Mouse (Mus musculus) stomach, postnatal 0 days (tissue): ENCODE measurements around the gene Hace1. TPM values are rescaled to one million over a fixed set of nuclear protein-coding genes. Genes with fewer than 3 reads are reported as not detected.

Source experiments
- ATAC-seq: fragments of 200-750 bp; cut with Nextera tagmentation; 2 replicates; pipeline ENCODE4 v1.8.0; 2017; ENCODE audit not compliant: low FRiP score, low TSS enrichment
- DNase-seq: peaks from one replicate; pipeline ENCODE4 v3.0.0-alpha.2; 2016; ENCODE audit warnings: low spot score
- H3K27ac ChIP-seq: fragments of 300-500 bp; sonication (generic); replicated peaks from 2 replicates; pipeline ENCODE4 v1.5.1; 2014; ENCODE audit warnings: mild to moderate bottlenecking, control low read depth
- H3K27me3 ChIP-seq: fragments of 300-500 bp; sonication (generic); 2 replicates; pipeline ENCODE4 v1.6.1; 2014; ENCODE audit warnings: low read length; ENCODE audit not compliant: control insufficient read depth, insufficient read depth
- H3K36me3 ChIP-seq: fragments of 300-500 bp; sonication (generic); 2 replicates; pipeline ENCODE4 v1.6.1; 2014; ENCODE audit warnings: low read length, mixed read lengths; ENCODE audit not compliant: control insufficient read depth, insufficient read depth
- H3K4me1 ChIP-seq: fragments of 300-500 bp; sonication (generic); replicated peaks from 2 replicates; pipeline ENCODE4 v1.6.1; 2014; ENCODE audit warnings: antibody characterized with exemption; ENCODE audit not compliant: control insufficient read depth, insufficient read depth
- H3K4me2 ChIP-seq: fragments of 300-500 bp; sonication (generic); replicated peaks from 2 replicates; pipeline ENCODE4 v1.6.1; 2014; ENCODE audit warnings: low read depth, mild to moderate bottlenecking, control low read depth, moderate library complexity
- H3K4me3 ChIP-seq: fragments of 300-500 bp; sonication (generic); 2 replicates; pipeline ENCODE4 v1.5.1; 2014; ENCODE audit warnings: low read depth, low read length, control low read depth
- H3K9ac ChIP-seq: fragments of 300-500 bp; sonication (generic); 2 replicates; pipeline ENCODE4 v1.6.1; 2014; ENCODE audit warnings: mild to moderate bottlenecking, low read length, control low read depth, mixed read lengths
- H3K9me3 ChIP-seq: fragments of 300-500 bp; sonication (generic); 2 replicates; pipeline ENCODE4 v1.6.1; 2016; ENCODE audit warnings: low read length; ENCODE audit not compliant: control insufficient read depth
- CTCF ChIP-seq: IDR thresholded peaks from 2 replicates; pipeline ENCODE4 v1.5.1; 2016; ENCODE audit warnings: antibody characterized with exemption, low read depth, mild to moderate bottlenecking, moderate library complexity
- EP300 ChIP-seq: optimal IDR thresholded peaks from 2 replicates; pipeline ENCODE3; 2016; ENCODE audit warnings: antibody characterized with exemption
- WGBS: fragments of 180-500 bp; shearing (Covaris S2); extraction: QIAGEN DNeasy Blood & Tissue Kit; methylation state at CpG from one replicate; pipeline ENCODE4 v1.1.7; 2014; 5-methylcytosine and 5-hydroxymethylcytosine counted together
- polyA plus RNA-seq: library from polyadenylated mRNA; unstranded; fragments of >200 nt; fragmentation: Nextera tagmentation; extraction: Ambion mirVana; gene quantifications from 2 replicates; pipeline ENCODE4 v1.2.1, GENCODE M21; 2015

The Hace1 gene
- polyA plus RNA-seq, 1 experiment from 2014 or later, result 13.7 TPM

DNA sequence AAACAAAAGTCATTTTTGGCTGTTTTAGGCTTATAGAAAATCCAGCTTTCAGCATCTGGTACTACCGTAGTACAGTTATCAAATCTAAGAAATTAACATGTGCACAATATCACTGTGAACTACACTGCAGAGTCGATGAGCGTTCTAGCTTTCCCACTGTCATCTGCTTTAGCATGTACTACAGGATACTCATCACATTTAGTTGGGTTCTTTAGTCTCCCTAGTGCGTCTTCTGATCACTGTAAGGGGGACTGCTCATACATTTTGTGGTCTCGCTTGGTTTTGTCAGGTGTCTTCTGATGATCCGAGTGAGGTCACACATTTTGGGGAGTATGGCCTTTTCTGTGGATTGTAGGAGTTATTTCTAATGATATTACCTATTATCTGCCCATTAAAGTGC is 6.2 kb downstream of the Hace1 start:
- Histone ChIP-seq H3K9me3 (no peaks in the 10 kb centered on the region), H3K4me2 (no peak overlapping the region), H3K27me3 (no peaks in the 10 kb centered on the region), H3K36me3 (no peaks in the 10 kb centered on the region), H3K4me1 (no peaks in the 10 kb centered on the region), H3K4me3 (no peak overlapping the region), H3K9ac (no peak overlapping the region), H3K27ac (no peak overlapping the region)
- ATAC-seq (no peak), DNase-seq (no peak)
- TF ChIP-seq EP300 (no peak), CTCF (no peak)
- whole genome bisulfite sequencing, result 86% methylated on average over 6 of the region's 6 CpGs

DNA sequence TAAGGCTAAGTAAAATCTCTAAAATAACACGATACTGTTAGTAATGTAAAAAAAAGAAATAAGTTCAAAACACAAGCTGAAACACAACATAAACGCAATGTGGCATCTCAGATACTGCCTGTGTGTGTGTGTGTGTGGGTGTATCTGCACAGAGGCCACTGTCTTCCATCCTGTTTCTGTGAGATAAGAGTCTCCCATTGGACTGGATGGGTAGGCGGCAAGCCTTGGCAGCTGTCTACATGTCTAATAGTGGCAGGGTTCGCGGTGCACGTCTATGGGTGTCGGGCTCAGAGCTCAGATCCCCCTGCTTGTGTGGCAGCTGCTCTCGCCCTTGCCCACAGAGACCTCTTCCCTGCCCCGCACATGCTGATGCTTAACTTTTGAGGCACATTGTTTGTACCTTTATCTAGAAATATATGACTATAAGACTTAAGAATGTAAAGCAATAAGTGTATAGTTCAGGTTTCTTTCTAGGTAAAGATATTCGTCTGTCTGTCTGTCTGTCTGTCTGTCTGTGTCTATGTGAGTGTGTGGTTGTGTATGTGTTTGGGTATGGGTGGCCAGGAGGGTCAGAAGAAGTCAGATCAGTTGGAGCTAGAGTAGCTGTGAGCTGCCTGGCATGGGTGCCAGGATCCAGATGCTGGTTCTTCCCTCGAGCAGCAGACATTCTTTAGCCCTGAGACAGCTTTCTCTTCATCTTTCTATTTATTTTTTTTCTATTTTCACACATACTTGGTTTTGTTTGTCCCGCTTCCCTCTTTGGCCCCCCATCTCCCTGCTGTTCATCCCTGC is 6.9 kb downstream of the Hace1 start:
- 89% methylated on average over 12 of the region's 12 CpGs for WGBS
- H3K9me3 ChIP-seq, result no peaks in the 10 kb centered on the region
- no peaks in the 10 kb centered on the region for H3K36me3 ChIP-seq
- no peak overlapping the region for H3K27ac ChIP-seq
- no peak overlapping the region for H3K4me3 ChIP-seq
- H3K9ac ChIP-seq, result no peak overlapping the region
- DNase-seq (no peak), ATAC-seq (no peak)
- TF ChIP-seq CTCF (no peak), EP300 (no peak)
- no peak overlapping the region for H3K4me2 ChIP-seq
- H3K4me1 ChIP-seq, result no peaks in the 10 kb centered on the region
- H3K27me3 ChIP-seq, result no peaks in the 10 kb centered on the region

DNA sequence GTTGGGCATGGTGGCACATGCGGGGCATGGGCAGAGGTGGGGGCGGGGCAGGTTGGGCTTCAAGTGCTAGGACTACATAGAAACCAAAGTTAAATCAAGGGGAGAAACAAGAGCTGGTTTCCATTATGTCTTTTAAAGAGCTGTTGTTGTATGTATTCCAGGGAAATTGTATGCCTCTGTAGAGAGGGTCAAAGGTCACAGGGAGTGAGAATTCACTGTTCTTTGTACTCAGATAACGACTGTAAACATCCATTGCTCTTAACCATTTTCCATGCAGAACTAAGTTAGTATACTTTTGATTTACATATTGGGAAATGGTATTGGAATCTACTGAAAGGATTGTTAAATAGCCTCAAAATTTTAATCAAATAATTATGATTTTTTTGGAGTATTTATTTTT is 28.2 kb downstream of the Hace1 start:
- no peaks in the 10 kb centered on the region for H3K27me3 ChIP-seq
- no peaks in the 10 kb centered on the region for H3K9me3 ChIP-seq
- H3K27ac ChIP-seq, result no peak overlapping the region
- H3K4me2 ChIP-seq, result no peak overlapping the region
- H3K9ac ChIP-seq, result no peak overlapping the region
- no peak for TF ChIP-seq EP300
- TF ChIP-seq CTCF, result no peak
- H3K4me1 ChIP-seq, result no peaks in the 10 kb centered on the region
- no peak for DNase-seq
- whole genome bisulfite sequencing, result 76% methylated on average over 3 of the region's 3 CpGs
- ATAC-seq, result no peak
- H3K4me3 ChIP-seq, result no peak overlapping the region
- peaks cover 4% of the 10 kb centered on the region; the same call in 1 of the 2 replicates for H3K36me3 ChIP-seq

DNA sequence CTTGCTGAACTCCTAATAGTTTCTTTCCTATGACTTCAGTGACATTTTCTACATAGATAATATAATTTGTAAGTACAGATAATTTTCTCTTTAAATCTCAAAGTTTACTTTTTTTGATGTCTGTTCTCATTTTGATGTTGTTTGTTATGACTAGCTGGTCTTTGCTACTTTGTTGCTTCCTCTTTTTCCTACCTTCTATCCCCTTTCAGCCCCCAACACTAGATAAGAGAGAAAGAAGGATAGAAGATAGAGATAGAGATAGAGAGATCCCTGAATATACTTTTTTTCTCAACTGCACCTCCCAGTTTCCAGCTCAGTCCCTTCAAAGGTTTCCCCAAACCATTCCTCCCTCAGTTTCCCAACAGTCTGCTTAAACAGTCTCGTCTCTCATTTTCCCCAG is 33.1 kb downstream of the Hace1 start:
- no peak for ATAC-seq

DNA sequence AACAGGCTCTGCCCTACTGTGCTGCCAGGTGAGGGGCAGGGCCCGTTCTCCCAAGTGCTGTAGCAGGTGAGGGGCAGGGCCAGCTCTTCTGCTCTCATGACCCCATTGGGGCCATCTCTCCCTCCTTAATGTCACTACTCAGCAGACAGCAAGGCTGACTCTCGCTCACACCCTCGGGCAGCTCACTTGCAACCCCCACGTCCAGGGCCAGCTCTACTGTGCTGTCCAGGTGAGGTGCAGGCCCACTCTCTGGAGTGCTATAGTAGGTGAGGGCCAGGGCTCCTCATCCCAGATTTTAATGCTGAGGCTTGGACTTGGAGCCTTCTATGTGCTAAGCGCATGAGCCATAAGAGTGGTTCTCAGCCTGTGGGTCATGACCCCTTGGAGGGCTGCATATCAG is 38.4 kb downstream of the Hace1 start:
- DNase-seq (no peak), ATAC-seq (no peak)
- Histone ChIP-seq H3K4me1 (no peaks in the 10 kb centered on the region), H3K27ac (no peak overlapping the region), H3K9ac (no peak overlapping the region), H3K9me3 (no peaks in the 10 kb centered on the region), H3K4me3 (no peak overlapping the region), H3K36me3 (no peaks in the 10 kb centered on the region; the same call in 1 of the 2 replicates), H3K27me3 (no peaks in the 10 kb centered on the region), H3K4me2 (no peak overlapping the region)
- WGBS, result 94% methylated on average over 5 of the region's 5 CpGs
- no peak for TF ChIP-seq EP300

More for the DNA sequence above, 33.1 kb downstream of the Hace1 start:
- H3K4me3 ChIP-seq, result no peak overlapping the region
- no peak for DNase-seq
- H3K4me1 ChIP-seq, result no peaks in the 10 kb centered on the region
- 89% methylated on average over 1 of the region's 1 CpGs for WGBS
- no peak overlapping the region for H3K4me2 ChIP-seq
- H3K9me3 ChIP-seq, result no peaks in the 10 kb centered on the region
- H3K36me3 ChIP-seq, result peaks cover 4% of the 10 kb centered on the region; the same call in 1 of the 2 replicates
- no peaks in the 10 kb centered on the region for H3K27me3 ChIP-seq
- TF ChIP-seq CTCF (no peak), EP300 (no peak)
- no peak overlapping the region for H3K27ac ChIP-seq
- H3K9ac ChIP-seq, result no peak overlapping the region

DNA sequence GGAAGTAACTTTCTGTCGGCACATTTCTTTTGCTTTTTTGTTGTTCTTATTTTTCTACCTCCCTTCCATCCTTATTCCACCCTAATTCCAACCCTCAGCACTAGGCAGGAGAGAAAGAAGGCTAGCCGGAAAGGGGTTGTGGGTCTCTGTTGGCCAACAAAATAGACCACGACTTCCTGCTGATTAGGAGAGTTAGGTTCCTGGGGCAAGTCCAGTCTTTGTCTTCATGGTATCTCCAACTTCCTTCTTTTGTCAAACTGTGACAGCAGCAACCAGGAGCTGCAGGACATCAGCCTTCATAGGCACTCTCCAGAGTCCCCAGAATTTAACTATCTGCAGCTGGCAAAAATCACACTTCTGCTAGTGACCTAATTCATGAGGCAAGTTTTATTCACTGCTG is 41.4 kb downstream of the Hace1 start:
- H3K9me3 ChIP-seq, result no peaks in the 10 kb centered on the region
- H3K4me1 ChIP-seq, result no peaks in the 10 kb centered on the region
- ATAC-seq, result no peak
- H3K36me3 ChIP-seq, result peaks cover 3% of the 10 kb centered on the region; the same call in 1 of the 2 replicates
- no peak overlapping the region for H3K4me3 ChIP-seq
- H3K4me2 ChIP-seq, result no peak overlapping the region
- H3K9ac ChIP-seq, result no peak overlapping the region
- 78% methylated on average over 3 of the region's 3 CpGs for WGBS
- no peak for DNase-seq
- H3K27me3 ChIP-seq, result no peaks in the 10 kb centered on the region
- H3K27ac ChIP-seq, result no peak overlapping the region
- TF ChIP-seq CTCF, result no peak
